Mouse (Mus musculus) midbrain, postnatal 0 days (tissue): ENCODE data around the gene Phc2. TPM values are rescaled to one million over a fixed set of nuclear protein-coding genes. Genes with fewer than 3 reads are reported as not detected.
A peak's percentile ranks its signal among the peaks of the same experiment; 100 is the strongest.

Experiments used
- ATAC-seq: fragments of 200-750 bp; cut with Nextera tagmentation; 2 replicates; pipeline ENCODE4 v1.8.0; 2017; ENCODE audit warnings: moderate number of reproducible peaks, mild to moderate bottlenecking, moderate TSS enrichment, moderate library complexity; ENCODE audit not compliant: low FRiP score
- DNase-seq: peaks from one replicate; pipeline ENCODE4 v3.0.0-alpha.2; 2015; ENCODE audit warnings: low spot score
- H3K27ac ChIP-seq: fragments of 300-500 bp; sonication (generic); 2 replicates; pipeline ENCODE4 v1.5.1; 2014; ENCODE audit warnings: low read depth, mild to moderate bottlenecking, low read length, mixed read lengths
- H3K27me3 ChIP-seq: fragments of 300-500 bp; sonication (generic); 2 replicates; pipeline ENCODE4 v1.6.1; 2014; ENCODE audit warnings: low read length, control low read depth, mixed read lengths; ENCODE audit not compliant: insufficient read depth
- H3K36me3 ChIP-seq: fragments of 300-500 bp; sonication (generic); 2 replicates; pipeline ENCODE4 v1.6.1; 2014; ENCODE audit warnings: low read length, control low read depth, mixed read lengths; ENCODE audit not compliant: insufficient read depth
- H3K4me1 ChIP-seq: fragments of 300-500 bp; sonication (generic); 2 replicates; pipeline ENCODE4 v1.6.1; 2014; ENCODE audit warnings: mild to moderate bottlenecking, control low read depth, antibody characterized with exemption, low read length, mixed read lengths; ENCODE audit not compliant: insufficient read depth
- H3K4me2 ChIP-seq: fragments of 300-500 bp; sonication (generic); 2 replicates; pipeline ENCODE4 v1.6.1; 2014; ENCODE audit warnings: low read depth, mild to moderate bottlenecking, low read length, mixed read lengths; ENCODE audit not compliant: poor library complexity, severe bottlenecking
- H3K4me3 ChIP-seq: fragments of 300-500 bp; sonication (generic); 2 replicates; pipeline ENCODE4 v1.5.1; 2014; ENCODE audit warnings: low read depth, mild to moderate bottlenecking, low read length, moderate library complexity
- H3K9ac ChIP-seq: fragments of 300-500 bp; sonication (generic); replicated peaks from 2 replicates; pipeline ENCODE4 v1.6.1; 2014; ENCODE audit warnings: mild to moderate bottlenecking, low read length, moderate library complexity, mixed read lengths; ENCODE audit not compliant: poor library complexity, severe bottlenecking
- H3K9me3 ChIP-seq: fragments of 300-500 bp; sonication (generic); 2 replicates; pipeline ENCODE4 v1.6.1; 2016; ENCODE audit warnings: low read length, control low read depth
- CTCF ChIP-seq: IDR thresholded peaks from 2 replicates; pipeline ENCODE4 v1.5.1; 2016; ENCODE audit warnings: antibody characterized with exemption, mild to moderate bottlenecking
- WGBS: fragments of 180-500 bp; shearing (Covaris S2); extraction: QIAGEN DNeasy Blood & Tissue Kit; methylation state at CpG from one replicate; pipeline ENCODE4 v1.1.7; 2014; 5-methylcytosine and 5-hydroxymethylcytosine counted together
- polyA plus RNA-seq: library from polyadenylated mRNA; unstranded; fragments of >200 nt; fragmentation: Nextera tagmentation; extraction: Ambion mirVana; gene quantifications from 2 replicates; pipeline ENCODE4 v1.2.1, GENCODE M21; 2015
- total RNA-seq: library from RNA; depleted of rRNA; stranded (reverse); fragments of >200 nt; gene quantifications from 2 replicates; pipeline ENCODE4 v1.2.3, GENCODE M21; 2014

Gene Phc2
- total and polyA plus RNA-seq, 2 experiments from 2014 or later = 34.8 to 64.3 TPM

DNA sequence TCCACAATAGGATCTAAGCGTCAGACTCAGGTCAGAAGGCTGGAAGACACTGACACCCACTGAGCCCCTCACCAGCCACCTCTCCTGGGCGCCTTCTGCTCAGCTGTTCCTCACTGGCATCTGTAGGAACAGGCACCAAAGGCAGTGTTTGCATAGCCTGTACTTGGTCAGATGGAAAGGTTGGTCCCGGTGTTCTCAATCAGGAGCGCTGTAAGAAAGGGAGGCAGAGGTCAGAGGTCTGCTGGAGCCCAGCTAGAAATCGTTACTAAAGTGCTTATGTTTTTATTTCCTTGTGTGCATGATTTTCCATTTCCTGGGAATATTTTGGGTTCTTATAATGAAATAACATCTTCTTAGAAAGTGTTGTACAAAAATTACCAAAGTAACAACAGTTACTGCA lies 87.4 kb downstream of the Phc2 start:
- DNase-seq = no peak
- WGBS = 52% methylated on average over 5 of the region's 5 CpGs

DNA sequence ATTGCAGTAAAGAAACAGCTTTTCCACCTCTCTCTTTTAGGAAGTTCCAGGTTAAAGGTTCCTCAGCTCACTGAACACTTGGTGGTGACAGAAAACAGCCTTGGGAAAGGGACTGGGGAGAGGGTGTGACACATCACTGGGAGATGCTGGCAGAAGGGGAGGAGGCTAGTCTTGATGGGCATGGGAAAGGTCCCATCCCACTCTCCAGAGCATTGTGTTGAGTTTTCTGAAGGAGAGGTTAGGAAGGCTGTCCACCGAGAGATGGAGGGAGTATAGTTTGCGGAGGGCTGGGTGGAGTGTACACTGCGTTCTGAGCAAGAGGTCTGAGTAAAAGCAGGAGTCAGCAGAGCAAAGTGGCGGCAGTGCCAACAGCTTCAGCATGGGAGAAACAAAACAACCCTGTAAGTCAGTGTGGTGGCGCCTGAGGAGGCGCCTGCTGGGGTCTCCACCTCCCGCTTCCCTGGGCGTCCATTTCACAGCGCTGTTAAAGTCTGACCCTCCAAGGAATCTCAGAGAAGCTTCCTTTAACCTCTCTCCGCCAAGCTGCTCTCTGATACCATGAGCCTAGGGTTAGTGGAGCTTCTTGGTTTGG lies 88.0 kb downstream of the Phc2 start:
- Histone ChIP-seq H3K4me2 (no peak overlapping the region), H3K27me3 (no peaks in the 10 kb centered on the region), H3K27ac (no peak overlapping the region), H3K9me3 (no peaks in the 10 kb centered on the region), H3K36me3 (peaks cover 42% of the 10 kb centered on the region), H3K4me3 (no peak overlapping the region), H3K4me1 (peaks cover 8% of the 10 kb centered on the region; the same call in 1 of the 2 replicates), H3K9ac (no peak overlapping the region)
- WGBS = 42% methylated on average over 10 of the region's 10 CpGs
- ATAC-seq (no peak), DNase-seq (no peak)
- no peak for TF ChIP-seq CTCF

More for the DNA sequence above, 87.4 kb downstream of the Phc2 start:
- TF ChIP-seq CTCF = no peak
- no peak overlapping the region for H3K4me3 ChIP-seq
- no peak for ATAC-seq
- peaks cover 10% of the 10 kb centered on the region for H3K4me1 ChIP-seq
- no peak overlapping the region for H3K4me2 ChIP-seq
- H3K9me3 ChIP-seq = no peaks in the 10 kb centered on the region
- H3K27me3 ChIP-seq = no peaks in the 10 kb centered on the region
- H3K36me3 ChIP-seq = peaks cover 37% of the 10 kb centered on the region
- H3K9ac ChIP-seq = no peak overlapping the region
- H3K27ac ChIP-seq = no peak overlapping the region

DNA sequence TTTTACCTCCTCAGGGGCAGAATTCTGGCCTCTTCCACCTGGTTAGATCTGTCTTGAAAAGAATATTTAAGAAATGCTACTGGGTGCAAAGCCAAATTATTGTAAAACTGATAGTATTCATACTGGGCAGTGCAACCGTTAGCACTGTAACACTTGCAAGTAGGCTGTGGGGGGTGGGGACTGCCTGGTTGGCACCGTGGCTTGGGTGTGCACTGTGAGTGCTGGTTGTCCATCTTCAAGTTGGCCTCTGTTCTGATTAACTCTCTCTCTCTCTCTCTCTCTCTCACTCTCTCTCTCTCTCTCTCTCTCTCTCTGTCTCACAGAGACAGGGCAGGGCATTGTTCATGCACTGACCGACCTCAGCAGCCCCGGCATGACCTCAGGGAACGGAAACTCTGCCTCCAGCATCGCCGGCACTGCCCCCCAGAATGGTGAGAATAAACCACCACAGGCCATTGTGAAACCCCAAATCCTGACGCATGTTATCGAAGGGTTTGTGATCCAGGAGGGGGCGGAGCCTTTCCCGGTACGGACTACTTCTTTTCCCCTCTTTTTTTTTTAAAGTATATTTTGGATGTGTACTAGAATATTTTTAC lies 88.6 kb downstream of the Phc2 start:
- ATAC-seq = no peak
- WGBS = 67% methylated on average over 12 of the region's 12 CpGs

DNA sequence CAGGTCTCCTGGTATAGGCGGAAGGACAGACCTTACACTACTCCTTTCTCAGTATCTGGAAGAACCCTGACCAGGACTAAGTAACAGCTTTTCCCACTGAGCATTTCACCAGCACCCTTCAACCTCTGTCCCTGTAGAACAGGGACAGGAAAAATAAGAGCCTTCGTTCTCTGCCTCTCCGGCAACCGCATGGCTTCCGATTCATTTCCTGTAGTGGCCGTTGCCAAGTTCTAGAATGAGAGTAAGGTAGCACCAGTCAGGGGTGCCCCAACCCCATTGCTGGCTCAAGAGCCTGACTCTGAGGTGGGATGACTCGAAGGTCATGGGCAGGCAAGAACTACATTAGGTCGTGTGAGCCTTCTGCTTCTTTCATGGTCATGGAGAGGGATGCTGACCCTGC lies 90.7 kb downstream of the Phc2 start:
- no peak for TF ChIP-seq CTCF
- no peak for DNase-seq
- H3K27me3 ChIP-seq = no peaks in the 10 kb centered on the region
- H3K9me3 ChIP-seq = no peaks in the 10 kb centered on the region
- no peak for ATAC-seq
- 92% methylated on average over 8 of the region's 8 CpGs for WGBS
- H3K4me1 ChIP-seq = no peaks in the 10 kb centered on the region
- H3K4me3 ChIP-seq = no peak overlapping the region
- no peak overlapping the region for H3K4me2 ChIP-seq
- peaks cover 64% of the 10 kb centered on the region for H3K36me3 ChIP-seq
- no peak overlapping the region for H3K27ac ChIP-seq
- no peak overlapping the region for H3K9ac ChIP-seq

More for the DNA sequence above, 88.6 kb downstream of the Phc2 start:
- H3K27ac ChIP-seq = no peak overlapping the region
- H3K4me2 ChIP-seq = no peak overlapping the region
- TF ChIP-seq CTCF = no peak
- H3K9me3 ChIP-seq = no peaks in the 10 kb centered on the region
- no peak overlapping the region for H3K9ac ChIP-seq
- no peak overlapping the region for H3K4me3 ChIP-seq
- H3K4me1 ChIP-seq = peaks cover 3% of the 10 kb centered on the region; the same call in 1 of the 2 replicates
- DNase-seq = no peak
- peaks cover 47% of the 10 kb centered on the region for H3K36me3 ChIP-seq
- no peaks in the 10 kb centered on the region for H3K27me3 ChIP-seq

DNA sequence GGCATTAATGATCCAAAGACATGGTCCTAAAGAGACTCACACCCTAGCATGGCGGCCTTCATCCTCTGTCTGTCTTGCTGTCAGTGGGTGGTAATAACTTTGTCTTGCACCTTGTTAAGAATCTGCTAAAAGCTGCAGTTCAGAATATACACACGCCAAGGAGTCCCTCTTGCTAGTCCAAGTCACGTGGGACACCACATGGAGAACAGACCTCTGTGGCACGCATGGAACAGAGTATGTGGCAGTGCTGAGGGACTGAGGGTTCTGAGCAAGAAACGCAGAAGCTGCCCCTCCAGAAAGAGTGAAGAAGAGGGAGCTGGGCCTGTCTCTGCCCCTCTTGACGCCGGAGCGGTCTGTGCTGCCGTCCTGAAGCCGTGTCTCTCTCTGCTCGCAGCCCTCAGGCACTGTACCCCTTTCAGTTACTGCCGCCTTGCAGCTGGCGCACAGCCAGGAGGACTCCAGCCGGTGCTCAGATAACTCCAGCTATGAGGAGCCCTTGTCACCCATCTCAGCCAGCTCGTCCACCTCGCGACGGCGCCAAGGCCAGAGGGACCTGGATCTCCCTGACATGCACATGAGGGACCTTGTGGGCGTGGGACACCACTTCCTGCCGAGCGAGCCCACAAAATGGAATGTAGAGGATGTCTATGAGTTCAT lies 93.2 kb downstream of the Phc2 start:
- no peak for DNase-seq
- Histone ChIP-seq H3K27ac (0 out of 2 replicates have a peak overlapping the region, but pooled peaks have one; percentile 18), H3K4me1 (no peaks in the 10 kb centered on the region), H3K27me3 (no peaks in the 10 kb centered on the region), H3K4me3 (no peak overlapping the region), H3K9me3 (no peaks in the 10 kb centered on the region), H3K9ac (no peak overlapping the region), H3K36me3 (peaks cover 90% of the 10 kb centered on the region), H3K4me2 (no peak overlapping the region)
- TF ChIP-seq CTCF = no peak
- ATAC-seq = no peak
- WGBS = 73% methylated on average over 22 of the region's 22 CpGs

DNA sequence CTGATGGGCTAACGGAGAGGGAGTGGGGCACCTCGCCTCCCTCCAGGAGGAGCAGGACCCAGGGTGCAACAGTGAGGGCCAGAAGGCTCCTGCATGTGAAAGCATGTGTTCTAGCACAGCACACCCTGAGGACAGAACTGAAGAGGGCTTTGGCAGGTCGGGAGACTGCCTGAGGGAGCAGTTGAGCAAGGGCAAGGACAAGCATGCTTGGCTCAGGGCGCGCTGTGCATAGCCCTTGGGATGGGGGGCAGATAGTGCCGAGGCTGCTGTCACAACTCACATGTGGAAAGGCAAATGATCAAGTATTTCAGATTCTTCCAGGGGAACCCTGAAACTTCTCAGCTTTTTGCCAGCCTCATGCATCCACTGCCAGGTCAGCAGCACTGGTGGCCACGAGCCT lies 93.8 kb downstream of the Phc2 start:
- WGBS = 80% methylated on average over 7 of the region's 7 CpGs
- no peak for DNase-seq
- TF ChIP-seq CTCF = no peak
- H3K9ac ChIP-seq = no peak overlapping the region
- no peak overlapping the region for H3K27ac ChIP-seq
- H3K36me3 ChIP-seq = peaks cover 94% of the 10 kb centered on the region
- H3K4me3 ChIP-seq = no peak overlapping the region
- no peak overlapping the region for H3K4me2 ChIP-seq
- H3K9me3 ChIP-seq = no peaks in the 10 kb centered on the region
- no peaks in the 10 kb centered on the region for H3K27me3 ChIP-seq
- ATAC-seq = no peak
- no peaks in the 10 kb centered on the region for H3K4me1 ChIP-seq
